Mouse (Mus musculus): Measurements from ENCODE around the gene Rnf10. TPM values are rescaled to one million over a fixed set of nuclear protein-coding genes. Genes with fewer than 3 reads are reported as not detected.

Rnf10 gene
- total RNA-seq, 2 experiments from 2014 or later: 45.1 to 56.3 TPM

GRCm38 (mm10) chr5:115278053-115278452, 5.4 kb upstream of the Rnf10 start:
- ATAC-seq (replicated peaks; ENCODE audit: poor library complexity): no peak

GRCm38 (mm10) chr5:115275998-115276397, 3.3 kb upstream of the Rnf10 start:
- 0 out of 2 replicates have a peak, but pooled peaks have one; percentile 30 for ATAC-seq (replicated peaks; ENCODE audit: poor library complexity)

- no peak for ATAC-seq (replicated peaks; ENCODE audit: poor library complexity)
These were observed 2.1 kb upstream of the Rnf10 start for GRCm38 (mm10) chr5:115274771-115275170.

GRCm38 (mm10) chr5:115274353-115274752, 1.7 kb upstream of the Rnf10 start:
- no peak for ATAC-seq (replicated peaks; ENCODE audit: poor library complexity)

GRCm38 (mm10) chr5:115273549-115274135, 944 bp upstream of the Rnf10 start:
- ATAC-seq (replicated peaks; ENCODE audit: poor library complexity): no peak

- ATAC-seq (replicated peaks; ENCODE audit: poor library complexity): peak; percentile 9
These were observed 527 bp downstream of the Rnf10 start for GRCm38 (mm10) chr5:115271931-115272811.

- no peak for ATAC-seq (replicated peaks; ENCODE audit: poor library complexity)
These were observed 2.7 kb downstream of the Rnf10 start for GRCm38 (mm10) chr5:115269969-115270368.

GRCm38 (mm10) chr5:115268266-115268665, 4.4 kb downstream of the Rnf10 start:
- ATAC-seq (replicated peaks; ENCODE audit: poor library complexity): no peak

- peak; percentile 13; the same call in 1 of the 2 replicates for ATAC-seq (replicated peaks; ENCODE audit: poor library complexity)
These were observed 5.1 kb downstream of the Rnf10 start for GRCm38 (mm10) chr5:115267469-115268045.

- peak; percentile 85 for ATAC-seq (replicated peaks; ENCODE audit: poor library complexity)
These were observed 5.8 kb downstream of the Rnf10 start for GRCm38 (mm10) chr5:115266787-115267468.

GRCm38 (mm10) chr5:115266340-115266739, 6.4 kb downstream of the Rnf10 start:
- ATAC-seq (replicated peaks; ENCODE audit: poor library complexity): no peak

- ATAC-seq (replicated peaks; ENCODE audit: poor library complexity): no peak
These were observed 10.0 kb downstream of the Rnf10 start for GRCm38 (mm10) chr5:115262502-115263291.

- ATAC-seq (replicated peaks; ENCODE audit: poor library complexity): no peak
These were observed 10.8 kb downstream of the Rnf10 start for GRCm38 (mm10) chr5:115261880-115262279.

- ATAC-seq (replicated peaks; ENCODE audit: poor library complexity): no peak
These were observed 11.6 kb downstream of the Rnf10 start for GRCm38 (mm10) chr5:115261141-115261540.

- no peak for ATAC-seq (replicated peaks; ENCODE audit: poor library complexity)
These were observed 12.3 kb downstream of the Rnf10 start for GRCm38 (mm10) chr5:115260356-115260755.

- no peak for ATAC-seq (replicated peaks; ENCODE audit: poor library complexity)
These were observed 15.7 kb downstream of the Rnf10 start for GRCm38 (mm10) chr5:115256909-115257546.

GRCm38 (mm10) chr5:115255472-115255871, 17.2 kb downstream of the Rnf10 start:
- ATAC-seq (replicated peaks; ENCODE audit: poor library complexity): no peak

GRCm38 (mm10) chr5:115240191-115240590, 32.5 kb downstream of the Rnf10 start:
- ATAC-seq (replicated peaks; ENCODE audit: poor library complexity): no peak

GRCm38 (mm10) chr5:115238729-115239195, 33.9 kb downstream of the Rnf10 start:
- no peak for ATAC-seq (replicated peaks; ENCODE audit: poor library complexity)

Measured in megakaryocyte progenitor cell, adult 5-6 weeks (primary cell).